Mouse (Mus musculus): Measurements from ENCODE around the gene Slc6a13.

GRCm38 (mm10) chr6:121271707-121272074 is 28.3 kb upstream of the Slc6a13 start:
- TF ChIP-seq CTCF (IDR thresholded peaks at IDR 0.05; ENCODE audit: low read depth, low read length): no peak
- TF ChIP-seq POLR2A (IDR thresholded peaks at IDR 0.05; ENCODE audit: borderline replicate concordance, low read depth, low read length): no peak

Measured in bone marrow macrophage, adult 2 months (primary cell).